Mouse (Mus musculus) adrenal gland, postnatal 10 days (tissue): ENCODE results near the gene Mia. TPM values are rescaled to one million over a fixed set of nuclear protein-coding genes. Genes with fewer than 3 reads are reported as not detected.
A peak's percentile ranks its signal among the peaks of the same experiment; 100 is the strongest.

Experiments
- DNase-seq: peaks from one replicate; pipeline ENCODE4 v3.0.0; 2021; ENCODE audit warnings: mixed read lengths
- total RNA-seq, 2 experiments: library from RNA; stranded (reverse); gene quantifications; 2 replicates each; pipeline ENCODE4 v1.2.3; 2021

The Mia gene
- total RNA-seq, 2 experiments from 2014 or later, result 0.69 TPM; not detected in 1

DNA sequence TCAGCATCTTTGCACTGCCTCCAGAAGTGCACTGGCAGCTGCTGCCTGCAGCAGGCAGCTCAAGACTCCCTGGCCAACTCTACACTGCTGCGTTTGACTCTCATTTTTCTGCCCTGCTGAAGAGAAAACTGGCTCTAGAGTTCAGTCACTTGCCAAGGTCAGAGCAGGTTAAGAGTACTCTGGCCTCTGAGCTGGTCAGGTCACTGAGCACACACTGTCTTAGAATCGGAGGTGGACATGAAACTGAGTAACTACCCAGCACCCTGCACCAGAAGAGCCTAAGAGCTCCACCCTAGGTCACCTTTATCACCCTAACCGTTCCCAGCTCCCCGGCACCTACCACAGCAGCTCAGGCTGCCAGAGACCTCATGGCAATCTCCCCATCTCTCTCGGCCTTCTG, 5.0 kb upstream of the Mia start:
- DNase-seq, result no peak

DNA sequence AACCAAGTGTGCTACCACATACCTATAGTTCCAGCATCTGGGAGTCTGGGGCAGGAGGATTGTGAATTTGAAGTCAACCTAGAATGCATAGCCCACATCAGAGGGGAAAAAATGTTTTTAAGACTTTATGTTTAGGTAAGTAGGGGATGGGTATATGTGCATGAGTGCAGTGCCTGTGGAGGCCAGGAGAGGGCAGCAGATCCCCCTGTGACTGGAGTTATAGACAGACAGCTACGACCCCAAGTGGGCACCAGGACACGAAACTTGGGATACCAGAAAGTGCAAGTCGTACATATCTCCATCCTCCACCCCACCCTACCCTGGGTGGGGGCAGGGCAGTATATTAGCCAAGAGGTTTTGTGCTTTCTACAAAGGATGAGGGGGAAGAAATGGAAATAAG, 4.0 kb upstream of the Mia start:
- DNase-seq, result peak; percentile 54

DNA sequence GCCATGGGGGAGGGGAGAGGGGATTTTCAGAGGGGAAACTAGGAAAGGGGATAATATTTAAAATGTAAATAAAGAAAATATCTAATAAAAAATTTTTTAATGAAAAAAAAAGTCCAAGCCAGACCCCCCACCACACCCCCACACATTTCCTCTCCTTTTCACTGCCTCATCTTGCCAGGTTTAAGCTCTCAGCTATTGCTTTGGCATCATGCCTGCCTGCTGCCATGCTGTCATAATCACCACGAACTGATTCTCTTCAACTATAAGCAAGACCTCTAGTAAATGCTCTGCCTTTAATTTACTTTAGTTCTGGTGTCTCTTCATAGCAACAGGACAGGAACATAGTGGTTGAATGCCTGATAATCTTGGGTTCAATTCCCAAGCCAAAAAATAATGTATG, 1.5 kb upstream of the Mia start:
- DNase-seq, result no peak

DNA sequence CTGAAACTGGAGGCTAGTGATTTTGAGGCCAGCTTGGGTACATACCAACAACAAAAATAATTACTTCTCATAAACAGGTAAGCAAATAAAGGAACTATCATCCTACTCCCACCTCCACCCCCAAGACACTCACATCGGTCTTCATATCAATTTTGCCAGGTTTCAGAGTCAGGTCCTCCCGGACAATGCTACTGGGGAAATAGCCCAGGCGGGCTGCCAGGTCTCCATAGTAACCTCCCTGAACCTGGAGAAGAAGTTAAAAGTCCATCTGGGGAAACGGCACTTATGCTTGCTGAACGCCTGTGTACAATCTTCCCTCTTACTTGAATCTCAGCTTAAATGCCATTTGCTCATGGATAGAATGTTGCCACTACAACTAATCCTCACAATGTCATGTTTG, 921 bp downstream of the Mia start:
- peak; percentile 76 for DNase-seq

DNA sequence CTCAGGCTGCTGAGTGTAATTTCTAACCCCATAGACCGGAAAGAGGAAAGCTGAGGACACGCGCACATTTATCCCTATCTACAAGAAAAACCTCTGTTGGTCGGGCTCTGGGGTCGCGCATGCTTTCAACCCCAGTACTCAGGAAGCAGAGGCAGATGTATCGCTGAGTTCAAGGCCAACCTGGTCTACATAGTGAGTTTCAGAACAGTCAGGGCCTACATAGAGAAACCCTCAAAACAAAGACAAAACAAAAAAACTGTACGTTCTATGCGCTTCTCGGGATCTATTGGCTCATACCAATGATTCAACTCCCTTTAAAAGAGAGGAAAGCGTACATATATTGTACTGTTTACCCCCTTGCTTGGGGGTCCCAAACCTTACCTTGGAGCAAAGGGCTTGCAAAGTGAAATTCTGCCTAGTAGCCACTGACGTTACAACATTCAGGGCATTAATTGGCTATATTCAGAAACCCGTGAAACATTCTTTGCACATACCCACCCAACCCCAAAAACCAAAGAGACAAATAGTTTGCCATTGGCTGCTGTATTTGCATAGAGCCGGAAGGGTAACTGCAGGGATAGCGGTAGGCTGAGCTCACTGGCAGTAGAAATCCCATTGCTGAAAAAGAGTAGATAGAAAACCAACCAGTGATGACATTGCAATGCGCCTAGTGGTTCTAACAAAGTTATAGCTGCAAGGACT, 1.6 kb downstream of the Mia start:
- no peak for DNase-seq

DNA sequence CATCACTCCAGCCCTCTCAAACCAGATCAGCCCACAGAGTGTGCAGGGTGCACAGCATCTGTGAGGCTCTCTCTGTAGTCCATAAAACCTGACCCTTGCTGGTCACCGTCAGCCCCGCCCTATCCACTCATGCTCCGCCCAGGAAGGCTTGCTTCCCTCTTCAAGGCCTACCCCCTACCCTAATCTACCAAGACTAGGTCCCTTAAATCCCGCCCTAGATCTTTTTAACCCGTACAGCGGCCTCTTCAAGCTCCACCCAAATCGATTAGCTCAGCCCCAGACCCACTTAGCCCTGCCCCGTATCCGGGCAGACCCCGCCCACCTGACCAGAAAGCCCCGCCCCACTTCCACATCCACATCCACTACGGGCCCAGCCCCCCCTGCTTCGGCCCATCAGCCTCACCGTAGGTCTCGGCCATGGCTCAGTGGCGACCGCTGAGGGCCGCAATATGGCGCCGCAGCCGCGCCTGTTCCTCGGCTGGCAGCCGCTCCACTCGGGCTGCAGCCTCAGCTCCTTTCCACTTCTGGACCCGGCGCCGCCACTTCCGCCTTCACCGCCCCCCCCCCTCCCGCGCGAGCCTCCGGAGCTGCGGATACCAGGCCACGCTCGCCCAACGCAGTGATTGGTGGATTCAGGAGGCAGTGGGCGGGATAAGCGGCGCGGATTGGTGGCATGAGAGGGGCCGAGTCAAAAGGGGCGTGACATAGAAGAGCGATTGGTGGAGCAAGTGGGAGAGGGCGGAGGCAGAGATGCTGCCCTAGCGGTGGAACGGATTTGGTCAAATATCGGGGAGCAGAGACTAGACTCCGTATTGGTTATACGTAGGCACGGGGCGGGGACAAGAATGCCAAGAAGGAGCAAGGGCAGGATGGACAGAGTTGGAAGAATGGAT, 2.4 kb downstream of the Mia start, which contains the start of gene Rab4b:
TSS of gene Rab4b (minus strand) at position 573 of the 893 bp plus-strand sequence.
- DNase-seq, result peak; percentile 98

DNA sequence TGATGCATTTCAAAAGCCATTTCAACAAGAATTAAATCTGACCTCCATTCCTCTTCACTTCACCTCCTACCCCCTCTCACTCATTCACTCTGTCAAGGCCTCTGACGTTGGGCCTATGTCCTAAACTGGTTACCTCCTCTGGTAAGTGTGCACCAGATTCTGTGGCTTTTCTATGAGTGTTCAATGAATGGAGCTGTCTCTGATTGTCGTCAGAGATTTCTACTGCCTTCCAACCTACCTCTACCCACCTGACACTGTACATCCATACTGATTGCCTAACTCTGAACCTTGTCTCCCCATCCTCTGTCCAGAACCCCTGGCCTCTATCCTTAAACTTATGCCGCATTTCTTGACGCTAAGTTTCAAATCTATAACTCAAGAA, 3.0 kb downstream of the Mia start:
- DNase-seq, result no peak

DNA sequence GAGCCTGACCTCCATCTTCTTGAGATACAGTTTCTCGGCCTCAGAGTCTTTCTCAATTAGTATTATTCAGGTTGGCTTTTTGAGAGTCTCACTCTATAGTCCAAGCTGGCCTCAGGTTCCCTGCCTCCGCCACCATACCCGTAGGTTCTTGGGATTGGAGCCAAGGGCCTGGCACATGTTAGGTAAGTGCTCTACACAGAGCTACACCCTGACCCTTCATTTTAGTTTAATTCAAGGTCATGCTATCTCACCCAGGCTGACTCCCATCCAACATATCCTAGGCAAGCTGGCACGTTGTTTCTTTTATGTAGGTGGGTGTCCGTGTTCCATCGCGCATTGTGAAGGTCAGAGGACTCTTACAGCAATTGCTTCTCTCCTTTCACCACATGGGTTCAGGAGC, 6.1 kb downstream of the Mia start:
- DNase-seq, result no peak

DNA sequence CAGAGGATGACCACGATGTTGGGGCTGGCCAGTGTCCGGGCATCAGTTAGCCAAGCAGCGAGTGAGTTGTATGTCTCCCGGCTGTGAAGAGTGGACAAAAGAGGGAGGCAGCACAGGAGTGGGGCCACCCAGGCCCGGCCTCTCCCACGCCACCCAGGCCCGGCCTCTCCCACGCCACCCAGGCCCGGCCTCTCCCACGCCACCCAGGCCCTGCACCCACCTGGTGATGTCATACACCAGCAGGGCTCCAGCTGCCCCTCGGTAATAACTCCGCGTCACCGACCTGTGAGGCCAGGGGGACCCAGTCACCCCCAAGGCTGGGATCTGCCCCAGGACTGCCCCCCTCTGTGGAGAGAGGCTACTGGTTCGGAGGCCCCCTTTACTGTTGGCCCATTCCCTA, 6.5 kb downstream of the Mia start:
- DNase-seq, result no peak

DNA sequence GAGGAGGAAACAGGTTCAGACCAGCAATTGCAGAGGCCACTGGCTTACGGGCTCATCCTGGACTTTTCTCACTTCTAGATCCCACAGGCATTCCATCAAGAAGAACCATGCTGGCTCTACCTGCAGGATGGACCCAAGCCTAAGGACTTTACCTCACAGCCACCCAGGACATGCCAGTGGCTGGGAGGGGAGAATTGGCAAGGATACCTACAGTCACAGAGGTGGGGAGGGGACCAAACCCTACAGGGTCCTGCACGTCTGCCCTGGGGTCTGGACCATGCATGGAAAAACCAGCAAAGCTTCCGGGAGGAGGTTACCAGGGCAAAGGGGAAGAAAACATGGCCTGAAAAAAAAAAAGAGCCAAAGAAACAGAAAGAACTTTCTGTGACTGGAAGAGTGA, 10.0 kb downstream of the Mia start:
- DNase-seq, result no peak

DNA sequence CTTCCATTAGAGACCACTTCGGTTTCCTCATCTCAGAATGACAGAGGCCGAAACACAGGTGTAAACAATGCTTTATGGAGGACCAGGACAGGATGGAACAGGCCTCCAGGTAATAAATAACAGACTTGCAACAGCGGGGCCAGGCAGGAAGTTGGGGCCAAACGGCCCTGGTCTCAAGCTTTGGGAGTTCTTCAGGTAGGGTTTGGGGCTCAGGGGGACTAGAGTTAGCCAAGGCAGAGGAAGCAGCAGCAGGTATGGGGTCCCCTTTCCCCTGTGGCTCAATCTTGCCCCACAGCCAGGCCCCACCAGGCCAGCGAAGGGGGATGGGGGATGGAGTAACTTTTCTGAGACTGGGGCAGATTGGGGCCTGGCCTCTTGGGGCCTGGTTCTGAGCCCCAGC, 12.6 kb downstream of the Mia start:
- DNase-seq, result no peak

DNA sequence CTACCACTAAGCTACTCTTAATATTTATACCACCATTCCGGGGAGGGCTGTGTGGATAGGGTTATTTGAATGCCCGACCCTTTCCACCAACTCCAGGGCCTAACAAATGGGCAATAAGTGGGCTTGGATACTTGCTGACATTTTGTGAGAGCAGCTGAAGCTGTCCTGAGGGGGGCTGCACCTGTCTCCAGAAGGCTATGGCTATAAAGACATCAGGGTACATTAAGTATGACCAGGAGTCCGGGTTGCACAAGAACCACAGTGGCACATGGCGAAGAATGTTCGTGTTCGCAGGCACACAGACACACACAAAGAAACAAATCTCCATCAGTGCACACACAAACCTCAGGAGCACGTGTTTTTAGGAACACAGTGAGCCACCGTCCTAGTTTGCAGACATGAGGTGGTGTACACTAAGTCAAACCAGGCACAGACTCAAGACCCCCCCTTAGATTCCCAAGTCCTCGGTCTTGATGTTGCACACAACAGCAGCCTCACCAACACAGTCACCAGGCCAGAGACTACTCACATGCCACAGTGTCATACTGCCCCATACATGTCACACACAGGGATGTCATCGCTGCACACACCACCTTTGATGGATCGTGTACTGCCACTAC, 13.4 kb downstream of the Mia start:
- DNase-seq, result no peak

DNA sequence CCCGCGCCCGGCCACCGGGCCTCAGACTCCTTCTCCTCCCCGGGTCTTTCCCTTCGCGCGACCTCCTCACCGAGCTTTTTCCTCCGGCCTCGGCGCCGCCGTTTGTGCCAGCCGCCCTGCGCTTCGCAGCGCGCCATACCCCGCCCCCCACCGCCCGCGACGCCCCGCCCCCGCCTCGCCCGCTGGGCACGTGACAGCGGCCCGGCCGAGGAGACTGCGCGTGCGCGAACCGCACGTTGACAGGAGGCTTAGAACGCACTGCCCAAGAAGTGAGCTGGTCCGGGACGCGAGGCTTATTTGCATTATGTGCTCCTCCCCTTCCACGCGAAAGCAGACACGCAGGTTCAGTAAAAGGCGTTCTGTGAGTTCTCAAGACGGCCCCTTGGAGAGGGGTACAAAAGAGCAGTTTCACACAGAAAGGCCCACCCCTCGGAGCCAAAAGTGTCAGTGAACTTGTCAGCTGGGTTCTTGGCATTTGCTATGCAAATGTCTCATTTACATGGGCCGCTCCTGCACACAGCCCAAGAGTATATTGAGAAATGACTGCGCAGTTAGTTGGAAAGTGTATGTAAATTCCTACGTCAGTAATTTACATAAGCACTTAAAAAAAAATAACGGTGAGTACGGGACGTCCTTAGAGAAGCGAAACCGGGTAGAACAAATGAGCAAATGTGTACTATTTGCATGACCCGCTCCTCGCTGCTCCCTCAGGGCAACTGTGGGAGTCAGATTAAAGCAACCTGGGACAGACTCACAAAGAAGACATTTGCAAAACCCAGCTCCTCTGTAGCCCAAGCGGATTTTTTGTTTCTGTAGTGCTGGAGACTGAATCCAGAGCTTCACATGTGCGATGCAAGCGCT, 14.1 kb downstream of the Mia start, which contains the start of gene Egln2:
TSS of gene Egln2 (minus strand) at position 189 of the 861 bp plus-strand sequence.
- DNase-seq, result peak; percentile 97

DNA sequence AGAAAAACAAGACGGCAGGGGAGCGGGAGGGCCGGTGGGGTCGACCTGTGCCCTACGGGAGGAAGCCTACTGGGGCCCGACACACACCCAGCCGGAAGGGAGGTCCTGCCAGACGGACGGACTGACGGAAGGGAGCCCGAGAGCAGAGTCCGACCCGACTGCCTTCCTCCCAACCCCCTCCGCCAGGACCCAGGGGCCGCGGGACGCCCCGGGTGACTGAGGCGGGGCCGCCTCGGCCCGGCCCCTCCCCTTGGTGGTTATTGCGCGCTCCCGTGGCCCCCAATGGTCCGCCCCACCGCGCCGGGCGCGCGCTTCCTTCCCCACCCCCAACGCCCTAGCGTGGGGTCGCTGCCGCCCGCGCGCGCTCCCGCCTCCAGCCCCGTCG, 14.7 kb downstream of the Mia start:
- DNase-seq, result peak; percentile 94

DNA sequence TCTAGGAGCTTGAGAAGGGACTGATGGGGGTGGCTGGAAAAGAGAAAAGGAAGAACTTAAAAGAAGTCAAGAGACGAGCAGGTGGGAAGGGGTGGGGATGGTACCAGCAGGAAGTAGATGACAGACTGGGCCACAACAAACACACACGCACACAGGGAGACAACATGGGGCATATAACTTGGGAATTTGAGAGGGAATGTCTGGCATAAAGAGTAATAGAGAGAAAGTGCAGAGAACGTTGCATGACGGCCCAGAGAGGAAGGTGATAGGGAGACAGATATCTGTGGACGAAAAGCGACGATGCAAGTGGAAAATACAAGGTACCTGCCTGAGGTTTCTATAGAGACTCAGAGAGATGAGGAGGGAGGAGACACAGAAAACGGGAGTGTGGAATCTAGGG, 15.3 kb downstream of the Mia start:
- no peak for DNase-seq

DNA sequence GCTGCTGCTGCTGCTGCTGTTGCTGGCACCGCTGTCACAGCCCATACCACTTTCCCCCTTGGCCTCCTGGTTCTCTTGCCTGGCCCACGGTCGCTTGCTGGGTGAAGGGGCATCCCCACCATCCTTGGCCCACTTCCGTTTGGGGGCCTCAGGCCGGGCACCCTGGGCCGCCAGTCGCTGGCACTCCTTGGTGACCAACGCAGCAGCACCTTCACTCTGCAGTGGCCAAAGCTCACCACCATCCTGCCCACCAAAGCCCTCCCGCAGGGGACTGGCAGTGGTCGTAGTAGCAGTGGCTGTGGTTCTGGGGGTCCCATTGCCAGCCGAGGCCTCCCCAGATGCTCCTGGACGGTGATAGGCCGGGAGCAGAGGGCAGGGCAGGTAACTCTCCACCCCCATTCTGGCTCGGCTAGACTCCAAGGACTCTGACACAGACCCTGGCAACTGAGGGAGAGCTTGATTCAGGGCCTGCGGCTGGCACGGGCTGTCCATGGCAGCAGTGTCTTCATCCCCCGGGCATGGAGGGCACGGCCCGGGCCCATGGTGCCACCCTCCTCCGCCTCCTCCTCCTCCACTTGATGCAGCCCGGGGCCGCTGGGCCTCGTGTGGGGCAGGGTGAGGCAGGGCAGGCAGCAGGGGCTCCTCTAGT, 15.8 kb downstream of the Mia start:
- peak; percentile 83 for DNase-seq

DNA sequence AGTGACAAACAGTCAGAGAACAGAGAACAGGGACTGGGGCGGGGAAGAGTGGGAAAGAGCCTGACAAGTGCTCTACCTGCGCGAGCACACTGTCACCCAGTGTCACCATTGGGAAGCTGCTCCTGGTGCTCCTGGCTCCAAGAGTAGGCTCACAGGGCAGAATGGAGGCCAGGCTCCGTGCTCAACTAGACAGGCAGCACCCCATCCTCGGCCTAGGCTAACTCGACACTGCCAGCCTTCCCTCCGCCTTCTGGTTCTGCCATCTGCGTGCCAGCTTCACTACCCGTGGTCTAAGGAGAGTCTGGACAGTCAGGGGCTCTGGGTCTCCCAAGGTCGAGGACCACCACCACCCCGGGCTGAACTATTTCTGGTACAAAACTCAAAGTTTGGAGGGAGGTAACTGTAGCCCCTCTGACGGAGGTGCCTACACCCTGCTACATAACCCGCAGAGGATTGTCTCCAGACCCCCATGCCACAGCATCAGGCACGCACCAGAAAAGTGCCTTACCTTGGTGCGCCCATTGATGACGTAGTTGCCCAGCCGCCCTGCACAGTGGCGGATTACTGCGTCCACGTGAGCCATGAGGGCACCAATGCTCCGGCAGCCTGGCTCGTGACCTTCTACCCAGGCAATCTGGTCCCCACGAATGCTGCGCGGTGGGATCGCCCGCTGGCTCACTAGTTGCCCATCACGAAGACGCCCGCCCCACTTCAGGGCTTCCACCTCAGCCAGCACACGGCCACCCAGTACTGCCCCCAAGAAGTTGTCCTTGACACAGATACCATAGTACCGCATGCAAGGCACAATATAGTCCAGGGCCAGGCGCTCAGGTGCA, 16.6 kb downstream of the Mia start:
- no peak for DNase-seq

DNA sequence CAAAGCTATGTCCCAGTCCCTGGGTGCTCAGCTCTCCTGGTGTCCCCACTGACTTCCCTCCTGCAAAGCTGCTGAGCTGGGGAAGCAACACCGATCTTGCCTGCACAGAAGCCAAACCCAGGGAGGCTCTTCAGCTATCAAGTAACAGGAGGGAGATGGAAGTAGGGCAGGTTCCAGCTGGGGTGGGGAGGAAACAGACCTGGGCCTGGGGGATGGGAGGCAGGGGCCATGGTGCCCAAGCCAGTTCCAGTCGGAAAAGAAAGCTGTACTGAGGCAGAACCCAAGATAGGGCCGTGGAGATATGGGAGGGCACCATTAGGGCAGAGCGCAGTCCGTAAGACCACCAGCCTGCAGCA, 17.5 kb downstream of the Mia start:
- no peak for DNase-seq

DNA sequence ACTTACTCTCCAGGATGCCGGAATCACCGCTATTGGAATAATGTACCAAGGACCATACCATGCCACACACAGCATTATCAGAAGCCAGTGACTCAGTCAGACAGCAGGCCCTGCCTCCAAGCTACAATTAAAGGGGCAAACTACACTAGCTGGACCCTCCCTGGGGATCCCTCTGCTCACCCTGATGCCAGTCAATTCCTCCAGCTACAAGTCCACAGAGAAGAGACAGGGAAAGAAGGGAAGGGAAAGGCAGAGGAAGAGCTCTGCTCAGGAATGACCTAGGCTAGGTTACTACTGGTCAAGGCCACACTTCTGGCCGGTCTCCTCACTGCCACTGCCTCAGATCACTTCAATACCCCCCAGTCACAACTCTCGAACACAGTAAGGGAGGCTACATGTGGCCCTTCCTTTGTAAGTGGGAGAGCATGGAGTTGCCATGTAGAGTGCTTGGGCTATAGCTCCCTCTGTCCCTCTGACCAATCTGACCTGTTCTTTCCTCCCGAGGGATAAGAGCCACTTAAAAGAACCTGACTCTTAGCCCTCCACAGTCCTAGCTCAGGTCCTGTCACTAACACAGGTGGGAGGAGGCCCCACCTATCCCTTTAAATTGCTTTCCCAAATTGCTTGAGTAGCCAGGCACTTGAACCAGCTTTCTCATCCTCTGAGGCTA, 18.0 kb downstream of the Mia start:
- no peak for DNase-seq

DNA sequence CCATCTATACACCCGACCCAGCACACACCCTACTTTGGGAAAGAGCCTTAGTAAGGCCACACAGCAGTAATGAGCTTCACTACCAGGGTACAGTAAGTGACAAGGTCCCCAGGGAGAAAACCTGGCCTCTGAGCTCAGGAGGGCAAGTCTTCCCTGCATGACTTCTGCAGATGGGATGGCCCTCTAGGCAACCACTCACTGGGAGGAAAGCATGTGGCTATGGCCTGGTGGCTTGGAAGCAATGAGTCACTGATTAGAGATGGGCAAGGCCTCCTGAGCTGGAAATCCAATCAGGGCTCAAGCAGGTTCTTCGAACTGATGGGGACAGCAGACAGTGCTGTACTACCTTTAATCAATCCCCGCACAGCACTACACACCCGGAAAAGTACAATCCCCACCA, 19.2 kb downstream of the Mia start:
- no peak for DNase-seq
